Mouse (Mus musculus): ENCODE measurements at regions not wholly inside any gene's neighbourhood (a gene's known extent, or its start where the extent isn't known, plus 50 kb on each side); places are given as distances from the start of the nearest gene placed in this dataset.
"Not testable (repeated sequence)": the region's sequence is repeated elsewhere in the genome, so short reads cannot be mapped to it uniquely, and the experiment has no call there.

- peak; percentile 12 for DNase-seq (ENCODE audit: low spot score)
- H3K9ac ChIP-seq (replicated peaks; ENCODE audit: low read length, poor library complexity, severe bottlenecking): no peak overlapping the region
- no peaks in the 10 kb centered on the region for H3K27me3 ChIP-seq (ENCODE audit: insufficient read depth, low read length)
- H3K4me1 ChIP-seq (ENCODE audit: insufficient read depth, low read length): no peaks in the 10 kb centered on the region
- 80% methylated on average over 2 of the region's 2 CpGs for WGBS
- peak; percentile 30 for TF ChIP-seq CTCF (IDR thresholded peaks at IDR 0.05)
- H3K27ac ChIP-seq (ENCODE audit: low read depth, low read length): no peak overlapping the region
- no peaks in the 10 kb centered on the region for H3K9me3 ChIP-seq (ENCODE audit: low read length)
- H3K4me3 ChIP-seq (ENCODE audit: low read depth, low read length): no peak overlapping the region
- ATAC-seq (ENCODE audit: low FRiP score): no peak
- H3K36me3 ChIP-seq (ENCODE audit: insufficient read depth, low read length): no peaks in the 10 kb centered on the region
- H3K4me2 ChIP-seq (ENCODE audit: low read depth, low read length, poor library complexity, severe bottlenecking): no peak overlapping the region
These were observed 943.7 kb upstream of the Prmt6 start for GRCm38 (mm10) chr3:111194541-111194940.

- no peaks in the 10 kb centered on the region for H3K36me3 ChIP-seq (ENCODE audit: insufficient read depth, low read length)
- ATAC-seq (ENCODE audit: low FRiP score) (no peak), DNase-seq (ENCODE audit: low spot score) (no peak)
- no peak overlapping the region for H3K9ac ChIP-seq (replicated peaks; ENCODE audit: low read length, poor library complexity, severe bottlenecking)
- no peak overlapping the region for H3K4me3 ChIP-seq (ENCODE audit: low read depth, low read length)
- H3K9me3 ChIP-seq (ENCODE audit: low read length): no peaks in the 10 kb centered on the region
- H3K27ac ChIP-seq (ENCODE audit: low read depth, low read length): no peak overlapping the region
- no peak for TF ChIP-seq CTCF (IDR thresholded peaks at IDR 0.05)
- WGBS: 92% methylated on average over 3 of the region's 3 CpGs
- H3K4me2 ChIP-seq (ENCODE audit: low read depth, low read length, poor library complexity, severe bottlenecking): no peak overlapping the region
- H3K27me3 ChIP-seq (ENCODE audit: insufficient read depth, low read length): no peaks in the 10 kb centered on the region
- H3K4me1 ChIP-seq (ENCODE audit: insufficient read depth, low read length): no peaks in the 10 kb centered on the region
These were observed 915.9 kb upstream of the Prmt6 start for GRCm38 (mm10) chr3:111166698-111167097.

DNA sequence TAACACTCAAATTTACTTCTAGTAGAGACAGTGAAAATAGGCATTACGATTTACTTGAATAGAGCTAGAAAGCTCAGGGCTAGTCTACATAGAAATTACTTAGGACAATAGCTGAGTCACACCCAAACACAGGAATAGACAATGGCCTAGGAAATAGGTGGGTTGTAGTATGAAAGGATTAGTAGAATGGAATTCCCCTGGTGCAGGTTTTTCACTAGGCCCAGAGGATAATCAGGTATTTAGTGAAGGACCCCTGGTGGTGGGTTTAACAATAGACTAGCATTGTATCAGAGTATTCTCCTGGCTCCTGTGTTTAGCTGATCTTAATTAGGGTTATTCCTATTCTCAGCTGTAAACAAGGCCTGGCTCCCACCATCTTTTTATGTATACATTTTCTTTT lies 890.4 kb upstream of the Prmt6 start:
- not testable (repeated sequence) for H3K4me3 ChIP-seq (ENCODE audit: low read depth, low read length); H3K9me3 ChIP-seq (ENCODE audit: low read length); H3K4me2 ChIP-seq (ENCODE audit: low read depth, low read length, poor library complexity, severe bottlenecking); H3K36me3 ChIP-seq (ENCODE audit: insufficient read depth, low read length); ATAC-seq (ENCODE audit: low FRiP score); H3K27ac ChIP-seq (ENCODE audit: low read depth, low read length); DNase-seq (ENCODE audit: low spot score); H3K27me3 ChIP-seq (ENCODE audit: insufficient read depth, low read length); H3K9ac ChIP-seq (replicated peaks; ENCODE audit: low read length, poor library complexity, severe bottlenecking); H3K4me1 ChIP-seq (ENCODE audit: insufficient read depth, low read length)
- WGBS: 83% methylated on average over 1 of the region's 1 CpGs

GRCm38 (mm10) chr3:111108982-111109381 lies 858.2 kb upstream of the Prmt6 start:
- no peaks in the 10 kb centered on the region for H3K36me3 ChIP-seq (ENCODE audit: insufficient read depth, low read length)
- no peak overlapping the region for H3K9ac ChIP-seq (replicated peaks; ENCODE audit: low read length, poor library complexity, severe bottlenecking)
- no peak for ATAC-seq (ENCODE audit: low FRiP score)
- DNase-seq (ENCODE audit: low spot score): peak; percentile 9
- no peak overlapping the region for H3K4me3 ChIP-seq (ENCODE audit: low read depth, low read length)
- no peak for TF ChIP-seq CTCF (IDR thresholded peaks at IDR 0.05)
- H3K27me3 ChIP-seq (ENCODE audit: insufficient read depth, low read length): no peaks in the 10 kb centered on the region
- H3K27ac ChIP-seq (ENCODE audit: low read depth, low read length): no peak overlapping the region
- 87% methylated on average over 7 of the region's 7 CpGs for WGBS
- no peaks in the 10 kb centered on the region for H3K9me3 ChIP-seq (ENCODE audit: low read length)
- no peak overlapping the region for H3K4me2 ChIP-seq (ENCODE audit: low read depth, low read length, poor library complexity, severe bottlenecking)
- no peaks in the 10 kb centered on the region for H3K4me1 ChIP-seq (ENCODE audit: insufficient read depth, low read length)

DNA sequence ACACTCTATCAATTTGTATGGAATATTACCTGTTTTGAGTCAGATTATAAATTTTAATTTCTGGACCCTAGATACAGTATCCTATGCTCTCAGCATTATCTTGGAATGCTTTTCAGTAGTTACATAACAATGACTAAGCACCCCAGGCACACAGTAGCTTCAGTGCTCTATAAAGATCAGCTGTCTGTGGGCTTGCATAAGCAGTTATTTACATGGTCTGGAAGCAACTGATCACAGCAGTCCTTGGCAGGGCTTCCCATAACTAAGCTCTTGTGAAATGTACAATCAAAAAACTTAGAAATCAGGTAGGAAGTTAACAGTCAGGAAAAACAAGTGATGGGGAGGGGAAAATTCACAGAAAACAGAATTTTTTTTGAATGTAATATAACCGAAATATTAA lies 851.8 kb upstream of the Prmt6 start:
- no peak overlapping the region for H3K4me3 ChIP-seq (ENCODE audit: low read depth, low read length)
- 79% methylated on average over 1 of the region's 1 CpGs for WGBS
- no peak for ATAC-seq (ENCODE audit: low FRiP score)
- DNase-seq (ENCODE audit: low spot score): no peak
- H3K27me3 ChIP-seq (ENCODE audit: insufficient read depth, low read length): no peaks in the 10 kb centered on the region
- no peak overlapping the region for H3K9ac ChIP-seq (replicated peaks; ENCODE audit: low read length, poor library complexity, severe bottlenecking)
- H3K36me3 ChIP-seq (ENCODE audit: insufficient read depth, low read length): no peaks in the 10 kb centered on the region
- no peaks in the 10 kb centered on the region for H3K9me3 ChIP-seq (ENCODE audit: low read length)
- no peak for TF ChIP-seq CTCF (IDR thresholded peaks at IDR 0.05)
- H3K4me1 ChIP-seq (ENCODE audit: insufficient read depth, low read length): no peaks in the 10 kb centered on the region
- no peak overlapping the region for H3K4me2 ChIP-seq (ENCODE audit: low read depth, low read length, poor library complexity, severe bottlenecking)
- no peak overlapping the region for H3K27ac ChIP-seq (ENCODE audit: low read depth, low read length)

DNA sequence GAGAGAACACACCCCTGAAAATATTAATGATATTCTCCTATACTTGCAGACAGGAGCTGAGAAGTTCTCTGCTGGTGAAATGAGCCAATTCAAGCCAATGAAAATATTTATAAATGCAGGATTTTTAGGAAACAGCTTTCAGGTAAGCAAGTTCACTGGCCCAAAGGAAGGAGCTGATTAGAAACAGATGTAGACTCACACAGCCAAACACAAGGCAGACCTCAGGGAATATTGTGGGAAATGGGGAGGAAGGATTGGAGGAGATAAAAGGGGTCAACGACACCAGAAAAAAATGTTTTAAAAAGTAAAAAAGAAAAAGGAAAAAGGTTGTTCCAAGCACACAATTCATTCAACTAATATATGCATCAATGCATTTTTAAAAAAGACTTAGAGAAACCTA lies 823.5 kb upstream of the Prmt6 start:
- ATAC-seq (ENCODE audit: low FRiP score) (no peak), DNase-seq (ENCODE audit: low spot score) (no peak)
- Histone ChIP-seq H3K9ac (replicated peaks; ENCODE audit: low read length, poor library complexity, severe bottlenecking) (no peak overlapping the region), H3K9me3 (ENCODE audit: low read length) (no peaks in the 10 kb centered on the region), H3K36me3 (ENCODE audit: insufficient read depth, low read length) (no peaks in the 10 kb centered on the region), H3K4me1 (ENCODE audit: insufficient read depth, low read length) (no peaks in the 10 kb centered on the region), H3K4me2 (ENCODE audit: low read depth, low read length, poor library complexity, severe bottlenecking) (no peak overlapping the region), H3K4me3 (ENCODE audit: low read depth, low read length) (no peak overlapping the region), H3K27ac (ENCODE audit: low read depth, low read length) (no peak overlapping the region), H3K27me3 (ENCODE audit: insufficient read depth, low read length) (no peaks in the 10 kb centered on the region)
- TF ChIP-seq CTCF (IDR thresholded peaks at IDR 0.05): no peak
- 58% methylated on average over 1 of the region's 1 CpGs for WGBS

DNA sequence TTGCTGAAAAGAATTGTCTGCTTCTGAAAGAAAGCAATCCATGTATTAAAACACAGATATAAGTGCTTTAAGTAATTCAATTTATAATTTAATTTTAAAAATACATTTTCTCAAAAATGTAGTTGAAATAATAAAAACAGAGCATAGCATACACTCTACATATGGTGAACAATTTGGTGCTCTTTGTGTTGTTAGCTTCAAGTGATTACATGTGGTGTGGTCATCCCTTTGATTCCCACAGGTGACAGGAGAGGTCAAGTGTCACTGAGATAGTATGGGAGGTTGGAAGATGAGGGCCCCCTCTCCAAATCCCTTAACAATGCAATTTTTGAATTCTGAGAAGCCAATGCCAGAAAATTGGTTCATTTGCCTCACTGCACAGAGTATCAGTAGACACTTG lies 819.5 kb upstream of the Prmt6 start:
- Histone ChIP-seq H3K9ac (replicated peaks; ENCODE audit: low read length, poor library complexity, severe bottlenecking) (no peak overlapping the region), H3K9me3 (ENCODE audit: low read length) (no peaks in the 10 kb centered on the region), H3K27me3 (ENCODE audit: insufficient read depth, low read length) (no peaks in the 10 kb centered on the region), H3K36me3 (ENCODE audit: insufficient read depth, low read length) (no peaks in the 10 kb centered on the region), H3K4me2 (ENCODE audit: low read depth, low read length, poor library complexity, severe bottlenecking) (no peak overlapping the region), H3K4me3 (ENCODE audit: low read depth, low read length) (no peak overlapping the region), H3K4me1 (ENCODE audit: insufficient read depth, low read length) (no peaks in the 10 kb centered on the region), H3K27ac (ENCODE audit: low read depth, low read length) (no peak overlapping the region)
- no peak for TF ChIP-seq CTCF (IDR thresholded peaks at IDR 0.05)
- ATAC-seq (ENCODE audit: low FRiP score): no peak
- DNase-seq (ENCODE audit: low spot score): no peak

All from midbrain, postnatal 0 days (tissue).